Mouse (Mus musculus) thymus, adult 2 months (tissue): ENCODE measurements around the gene Srsf10.

Experiments
- CTCF ChIP-seq: fragments of 200-500 bp; IDR thresholded peaks from 2 replicates; pipeline ENCODE4 v1.5.1; 2012; ENCODE audit warnings: mild to moderate bottlenecking, control low read depth, low read length, moderate library complexity, borderline replicate concordance; ENCODE audit not compliant: control insufficient read depth, poor library complexity, insufficient read depth; ENCODE audit errors: extremely low read depth
- POLR2A ChIP-seq: fragments of 200-500 bp; IDR thresholded peaks from 2 replicates; pipeline ENCODE4 v1.6.1; 2012; ENCODE audit warnings: mild to moderate bottlenecking, low read length, control low read depth, moderate library complexity; ENCODE audit not compliant: control insufficient read depth, poor library complexity, insufficient read depth; ENCODE audit errors: extremely low read depth

DNA sequence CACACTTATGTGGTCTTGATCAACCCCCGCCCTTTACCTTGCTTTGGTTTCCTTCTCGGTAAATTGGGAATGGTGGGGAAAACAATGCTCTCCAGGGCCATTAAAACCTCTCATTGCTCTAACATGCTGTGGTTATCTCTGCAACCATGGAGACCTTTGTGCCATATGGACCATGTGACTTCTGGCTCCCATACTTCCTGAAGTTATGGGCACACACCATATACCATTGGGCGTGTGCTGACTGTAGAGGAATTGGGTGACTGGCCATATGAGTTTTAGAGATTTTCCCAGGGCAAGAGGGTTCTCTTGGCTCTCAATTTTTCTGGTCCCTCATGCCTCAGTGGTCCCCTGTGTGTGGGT is 63.7 kb downstream of the Srsf10 start:
- TF ChIP-seq CTCF = no peak
- TF ChIP-seq POLR2A = no peak
